Mouse (Mus musculus) lung, postnatal 14 days (tissue): Measurements from ENCODE around the gene Cntn3.

ENCODE experiments used
- DNase-seq: peaks from one replicate; pipeline ENCODE4 v3.0.0; 2021

The Cntn3 gene

DNA sequence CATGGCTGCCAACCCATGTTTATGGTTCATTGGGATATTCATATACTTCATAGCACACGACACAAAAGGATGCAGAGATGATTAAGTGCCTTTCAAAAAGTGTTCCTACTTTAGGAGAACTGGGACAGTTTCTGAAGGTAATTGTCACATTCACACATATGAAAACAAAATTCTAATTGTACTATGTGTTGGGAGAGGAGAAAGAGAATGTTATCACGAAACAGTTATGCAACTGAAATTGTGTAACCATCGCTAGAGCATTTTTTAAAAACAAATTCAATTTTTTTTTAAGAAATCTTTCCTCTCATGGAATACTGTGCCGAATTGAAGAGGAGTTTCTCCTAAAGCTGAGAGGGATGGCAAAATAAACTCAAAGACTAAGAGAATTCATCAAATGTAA is 134.5 kb downstream of the Cntn3 start:
- DNase-seq: no peak

DNA sequence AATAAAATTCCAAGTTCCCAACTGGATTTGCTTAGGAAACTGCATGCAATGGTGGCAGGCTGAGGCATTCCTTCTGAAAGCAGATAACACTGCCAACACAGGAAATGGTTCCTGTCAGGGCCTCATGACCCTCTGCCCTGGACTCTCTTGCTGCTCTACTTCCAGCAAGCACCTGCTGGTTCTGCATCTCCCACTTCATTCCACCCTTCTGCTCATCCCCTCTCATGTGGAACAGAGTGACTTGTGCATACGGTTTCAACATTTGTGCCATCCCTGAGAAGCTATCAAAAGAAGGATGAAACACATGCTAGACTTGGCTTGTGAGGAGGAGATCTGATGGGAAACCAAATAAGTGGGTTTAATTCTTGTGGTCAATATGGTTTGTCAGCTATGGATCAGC is 145.4 kb downstream of the Cntn3 start:
- no peak for DNase-seq

DNA sequence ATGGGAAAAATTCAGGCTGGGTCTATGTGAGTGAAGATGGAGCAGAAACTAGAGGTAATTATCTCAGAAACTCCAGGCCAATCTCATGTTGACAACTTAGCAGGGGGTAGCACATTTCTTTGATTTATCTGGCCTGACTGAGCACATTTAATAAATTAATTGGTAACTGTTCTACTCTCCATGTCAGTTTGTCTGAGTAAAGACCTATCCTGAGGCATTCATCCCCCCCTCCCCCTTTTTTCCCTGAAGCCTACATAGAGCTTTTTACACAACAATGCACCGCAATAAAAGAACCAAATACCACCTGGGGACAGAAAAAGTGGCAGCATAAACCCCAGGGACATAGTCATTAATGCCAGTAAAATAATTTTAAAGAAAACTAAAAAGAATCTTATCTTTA is 151.1 kb downstream of the Cntn3 start:
- no peak for DNase-seq

DNA sequence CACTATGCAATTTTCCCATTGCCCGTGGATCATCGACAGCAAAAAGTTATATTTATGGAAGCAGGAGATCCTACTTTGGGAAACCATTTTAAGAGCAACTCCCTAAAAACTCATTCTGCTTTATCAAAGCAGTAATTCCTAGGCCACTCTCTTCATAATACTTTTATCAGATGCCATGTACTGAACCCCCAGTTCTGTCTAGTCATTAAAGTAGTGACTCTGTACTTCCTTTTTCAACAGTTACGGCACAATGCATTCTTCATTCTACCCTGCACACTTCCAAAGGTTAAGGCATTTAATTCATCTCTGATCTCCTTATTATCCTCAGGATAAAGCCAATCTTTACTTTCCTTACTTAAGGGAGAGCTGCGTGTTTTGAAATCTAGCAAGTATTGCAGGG is 184.3 kb downstream of the Cntn3 start:
- no peak for DNase-seq

DNA sequence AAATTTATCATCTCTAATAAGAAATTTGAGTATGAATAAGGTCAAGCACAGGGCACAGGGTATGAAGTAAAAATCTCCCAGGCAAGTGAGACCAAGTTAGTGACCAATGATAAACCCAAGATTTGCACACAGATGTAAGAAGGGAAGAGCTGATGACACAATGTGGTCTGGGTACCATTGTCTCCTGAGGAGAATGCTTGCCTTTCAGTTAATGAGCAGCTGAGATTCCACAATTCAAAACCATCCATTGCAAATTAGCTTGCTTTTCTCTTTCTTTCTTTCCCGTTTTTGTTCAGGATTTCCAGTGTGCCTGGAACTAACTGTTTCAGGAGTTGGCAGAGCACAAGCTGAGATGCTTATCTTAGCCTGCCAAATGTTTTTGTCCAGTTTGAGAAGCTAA is 200.8 kb downstream of the Cntn3 start:
- no peak for DNase-seq

DNA sequence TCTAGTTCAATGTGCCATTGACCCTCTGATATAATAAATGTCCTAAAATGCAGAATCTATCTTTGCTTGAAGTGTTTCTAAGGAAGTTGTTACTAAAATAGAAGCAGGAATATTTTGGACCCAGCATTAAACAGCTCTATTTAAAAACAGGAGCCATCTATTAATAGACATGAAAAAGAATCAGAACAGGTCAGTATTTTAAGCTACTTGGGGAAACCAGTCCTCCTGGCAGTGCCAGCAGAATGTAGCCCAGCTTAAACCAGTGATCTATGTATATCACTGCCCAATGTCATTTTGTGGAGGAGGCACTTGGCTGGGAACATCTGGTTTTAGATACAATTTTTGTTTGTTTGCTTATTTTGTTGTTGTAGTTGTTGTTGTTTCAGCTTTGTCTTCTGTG is 209.0 kb downstream of the Cntn3 start:
- DNase-seq: no peak

DNA sequence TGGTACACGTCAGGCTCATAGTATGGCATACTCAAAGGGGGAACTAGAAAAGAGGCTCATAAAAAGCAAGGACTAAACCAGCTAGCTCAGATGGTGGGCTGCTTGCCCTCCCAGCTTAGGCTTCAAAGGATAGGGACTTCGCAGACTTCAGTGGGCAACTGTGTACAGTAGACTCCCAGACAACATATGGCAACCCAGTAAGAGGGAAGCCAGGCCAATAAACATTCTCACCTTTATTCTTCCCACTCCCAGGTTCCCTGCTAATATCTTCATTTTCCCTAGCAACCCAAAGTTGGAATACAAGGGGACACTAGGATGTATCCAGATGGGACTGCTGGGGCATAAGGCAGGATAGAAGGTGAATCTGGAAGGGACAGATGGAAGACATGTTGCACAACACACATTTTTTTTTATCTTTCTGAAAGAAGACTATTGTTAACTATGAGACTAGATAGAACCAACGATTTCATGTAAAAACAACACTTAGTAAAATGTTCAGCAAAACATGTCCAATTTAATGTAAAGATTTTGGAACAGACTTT is 209.5 kb downstream of the Cntn3 start:
- no peak for DNase-seq

DNA sequence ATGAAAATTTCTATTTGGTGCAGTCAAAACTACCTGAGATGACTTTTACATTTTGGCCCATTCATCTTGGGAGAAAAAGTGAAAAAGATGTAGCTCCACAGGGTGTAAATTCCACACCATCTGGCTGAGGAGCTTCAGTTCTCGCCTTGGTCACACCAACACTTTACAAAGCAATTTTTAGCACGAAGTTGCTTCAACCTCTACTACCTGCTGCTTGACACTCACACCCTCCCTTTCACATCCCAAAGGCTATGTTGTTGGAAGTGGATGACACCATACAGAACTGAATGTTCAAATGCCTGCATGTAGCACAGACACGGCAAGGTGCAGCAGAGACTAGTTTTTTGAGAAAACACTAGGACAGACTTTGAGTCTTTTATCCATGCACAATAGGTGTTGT is 240.8 kb downstream of the Cntn3 start:
- DNase-seq: no peak

DNA sequence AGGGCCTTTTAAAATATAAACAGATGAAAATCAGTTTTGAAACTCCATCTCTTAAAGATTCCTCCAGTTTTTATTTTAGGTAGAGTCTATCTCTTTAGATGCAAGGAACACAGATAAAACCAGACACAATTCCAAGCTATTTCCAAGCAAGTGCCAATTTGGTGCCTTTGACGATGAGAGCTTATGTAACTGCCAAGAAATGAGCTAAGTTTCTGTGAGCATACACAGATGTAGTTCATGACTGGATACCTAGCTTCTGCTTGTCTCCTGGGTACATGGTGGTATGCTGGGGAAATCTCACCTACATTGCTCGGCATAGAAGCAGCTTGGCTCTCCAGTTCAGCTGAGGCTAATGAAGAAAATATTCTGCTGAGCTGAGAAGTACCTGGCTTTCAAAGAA is 246.2 kb downstream of the Cntn3 start:
- DNase-seq: no peak

DNA sequence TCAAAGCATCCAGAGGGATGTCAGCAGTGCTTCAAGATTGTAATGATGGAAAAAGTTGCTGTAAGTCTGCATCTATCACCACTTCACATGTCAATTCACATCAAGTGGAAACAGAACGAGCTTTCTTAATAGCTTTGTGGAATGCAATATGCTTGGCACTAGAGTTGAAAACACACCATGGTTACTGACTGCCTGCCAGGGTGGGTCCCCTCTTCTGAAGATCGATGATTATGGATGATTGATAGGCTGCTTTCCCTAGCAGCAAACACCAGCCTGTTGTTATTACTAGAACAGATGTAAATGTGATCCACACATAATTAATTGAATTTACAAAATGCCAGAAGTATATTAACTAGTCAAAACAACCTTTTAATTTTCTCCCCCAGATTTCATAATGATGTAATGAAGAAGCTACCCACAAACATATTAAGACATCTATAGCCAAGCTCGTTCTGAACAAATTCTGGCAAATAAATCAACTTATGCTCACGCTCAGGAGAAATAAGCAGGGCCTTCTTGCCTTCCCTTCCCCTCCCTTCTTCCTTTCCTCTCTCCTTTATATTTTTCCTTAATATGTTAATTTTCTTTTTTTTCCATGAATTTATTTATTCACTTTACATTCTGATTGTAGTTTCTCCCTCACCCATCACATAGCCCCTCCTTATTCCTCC is 250.2 kb downstream of the Cntn3 start:
- no peak for DNase-seq

DNA sequence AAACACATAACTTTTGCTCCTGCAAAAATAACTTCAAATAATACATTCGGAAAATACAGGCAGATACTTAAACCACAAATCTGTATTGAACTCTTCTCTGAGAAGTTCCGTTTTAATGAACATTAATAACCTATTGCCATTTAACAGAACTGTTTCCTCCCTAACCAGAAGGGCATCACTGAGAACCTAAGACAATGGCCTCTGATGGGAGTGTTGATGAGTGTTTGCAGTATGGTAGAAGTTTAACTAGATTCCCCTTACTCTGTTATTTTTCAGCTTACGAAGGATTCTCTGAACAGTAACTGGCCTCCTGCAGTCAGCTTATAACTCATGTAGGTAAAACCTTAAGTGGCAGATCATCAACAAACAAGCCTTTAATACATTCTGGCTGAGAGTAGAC is 253.1 kb downstream of the Cntn3 start:
- DNase-seq: no peak

DNA sequence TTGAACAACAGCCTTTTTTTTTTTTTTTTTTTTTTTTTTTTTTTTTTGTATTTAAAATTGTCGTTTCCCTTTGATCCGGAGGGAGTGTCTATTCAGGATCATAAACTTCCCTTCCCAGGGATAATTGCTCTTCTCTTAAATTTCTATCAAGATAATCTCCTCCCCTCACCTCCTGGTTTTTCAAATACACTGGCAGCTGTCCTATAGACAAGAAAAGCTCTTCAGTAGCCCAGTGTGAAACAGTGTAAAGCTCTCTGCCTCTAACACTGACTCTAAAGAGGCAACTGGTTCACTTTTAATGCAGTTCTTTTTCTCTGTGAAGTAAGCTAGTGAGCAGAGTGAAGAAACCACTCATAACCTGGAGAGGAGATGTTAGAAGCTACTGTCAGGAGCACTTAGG is 290.0 kb downstream of the Cntn3 start:
- no peak for DNase-seq

DNA sequence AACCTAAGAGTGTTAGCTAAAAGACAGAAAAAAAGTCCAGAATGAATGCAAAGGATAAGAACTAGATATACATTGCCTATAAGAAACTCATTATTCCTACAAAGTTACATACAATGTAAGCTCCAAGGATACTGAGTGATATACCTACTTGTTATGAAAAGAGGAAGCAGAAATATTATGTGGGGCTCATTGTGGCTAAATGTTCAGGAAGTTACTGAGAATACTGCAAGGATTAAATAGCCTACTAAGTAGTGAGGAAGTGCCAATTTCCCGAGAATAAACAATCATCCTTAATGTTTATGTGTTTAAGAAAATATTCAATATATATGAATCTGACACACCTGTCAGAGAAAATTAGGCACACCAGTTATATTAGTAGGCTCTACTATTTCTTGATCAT is 341.9 kb downstream of the Cntn3 start:
- no peak for DNase-seq

DNA sequence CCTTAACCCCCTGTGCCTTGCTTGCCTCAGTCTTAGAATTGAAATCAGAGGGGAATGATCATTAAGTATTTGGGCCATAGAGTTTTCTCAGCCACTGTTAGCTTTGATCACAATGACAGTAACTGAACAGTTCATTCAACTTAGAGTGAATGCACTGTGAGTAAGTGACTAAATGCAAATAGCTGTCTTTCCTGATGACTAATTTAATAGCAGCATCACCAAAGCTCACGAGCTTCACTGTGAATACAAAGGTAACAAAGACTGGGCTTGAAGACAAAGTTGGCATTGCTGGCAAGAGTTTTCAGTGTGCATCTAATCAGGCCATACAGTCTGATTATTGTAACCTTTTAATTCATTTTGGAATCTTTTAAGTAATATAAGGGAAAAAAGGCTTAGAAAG is 386.6 kb downstream of the Cntn3 start:
- no peak for DNase-seq

DNA sequence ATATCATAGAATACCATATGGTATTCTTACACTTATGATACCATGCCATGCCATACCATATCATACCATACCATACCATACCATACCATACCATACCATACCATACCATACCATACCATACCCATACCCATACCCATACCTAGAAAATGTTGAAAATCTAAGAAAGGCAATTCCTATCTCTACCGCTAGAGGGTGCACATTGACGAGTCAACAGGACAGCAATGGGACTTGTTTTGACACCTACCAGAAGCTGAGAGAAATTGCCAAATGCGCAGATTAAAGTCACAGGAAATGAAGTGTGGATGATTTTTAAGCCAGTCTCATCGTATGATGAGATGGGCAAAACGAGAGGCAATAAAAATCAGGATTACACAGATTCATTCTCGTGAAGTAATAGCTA is 402.0 kb downstream of the Cntn3 start:
- DNase-seq: peak; percentile 1

DNA sequence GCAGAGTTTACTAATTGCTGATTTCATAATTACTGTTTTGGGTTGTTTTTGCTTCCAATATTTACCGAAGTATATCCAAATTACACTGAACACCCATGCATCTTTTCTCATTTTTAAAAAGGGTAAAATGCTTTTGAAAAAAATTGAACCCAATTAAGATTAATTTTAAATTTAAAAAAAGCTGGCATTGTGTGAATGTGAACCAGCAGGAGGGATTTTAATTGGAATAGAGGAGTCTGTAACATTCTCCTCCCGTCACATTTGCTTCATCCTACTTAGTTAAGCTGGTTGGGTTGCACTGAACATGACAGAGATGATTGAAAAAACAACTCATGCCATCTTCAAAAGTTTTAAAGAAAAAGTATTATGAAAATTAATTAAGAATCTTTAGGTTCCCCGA is 411.7 kb downstream of the Cntn3 start:
- DNase-seq: no peak

DNA sequence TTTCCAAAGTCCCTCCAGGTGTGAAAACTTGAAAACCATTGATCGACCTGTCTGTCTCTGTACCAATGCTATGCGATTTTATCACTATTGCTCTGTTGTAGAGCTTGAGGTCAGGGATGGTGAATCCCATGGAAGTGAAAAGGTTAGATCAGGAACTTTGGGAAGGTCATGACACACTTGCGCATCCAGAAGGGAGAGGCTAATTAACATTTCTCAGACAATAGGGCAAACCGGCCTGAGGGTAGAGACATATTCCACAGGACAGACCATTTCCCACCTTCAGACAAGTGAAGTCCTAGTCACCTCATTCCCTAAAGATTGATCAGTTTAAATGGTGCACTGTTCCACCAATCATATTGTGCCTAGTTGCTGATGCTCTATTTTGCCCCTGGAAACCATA is 451.2 kb downstream of the Cntn3 start:
- DNase-seq: no peak

DNA sequence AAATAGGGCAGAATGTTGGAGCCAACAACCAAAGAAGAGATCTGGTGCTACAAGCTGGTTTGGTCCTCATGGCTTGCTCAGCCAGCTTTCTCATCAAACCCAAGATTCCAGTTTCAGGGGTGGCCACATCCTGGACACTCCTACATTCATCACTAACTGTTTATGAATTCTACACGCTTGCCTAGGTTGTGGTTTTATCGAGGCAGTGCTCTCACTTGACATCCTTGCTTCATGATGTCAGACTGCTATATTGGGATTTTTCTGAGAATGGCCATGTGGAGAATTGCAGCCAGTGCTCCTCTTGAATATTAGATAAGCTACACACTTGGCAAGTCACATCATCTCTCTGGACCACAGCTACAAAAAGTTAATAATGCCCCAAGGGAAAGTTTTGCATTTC is 452.9 kb downstream of the Cntn3 start:
- no peak for DNase-seq

DNA sequence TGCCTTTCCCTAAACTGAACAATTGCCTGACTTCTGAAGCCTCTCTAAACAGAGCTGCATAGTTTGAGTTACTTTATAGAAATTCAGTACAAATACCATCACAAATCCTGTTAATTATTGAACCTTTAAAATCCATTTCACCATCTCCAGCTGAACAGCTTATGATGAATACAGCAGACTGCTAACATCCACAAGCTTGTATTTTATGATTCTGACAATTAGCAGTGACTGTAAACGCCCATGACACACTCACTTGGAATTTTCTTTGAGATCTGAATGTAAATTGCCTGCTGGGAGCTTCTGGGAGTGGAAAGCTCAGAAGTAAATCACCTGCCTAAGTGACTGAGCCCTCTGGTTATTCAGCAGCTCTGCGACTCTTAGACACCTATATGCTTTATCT is 459.3 kb downstream of the Cntn3 start:
- DNase-seq: no peak
